Mouse (Mus musculus) thymus, adult 2 months (tissue): ENCODE results near the gene Foxo6. TPM values are rescaled to one million over a fixed set of nuclear protein-coding genes. Genes with fewer than 3 reads are reported as not detected.

ENCODE experiments used
- DNase-seq: peaks from one replicate; pipeline ENCODE4 v3.0.0; 2021
- H3K27ac ChIP-seq: fragments of 200-500 bp; 2 replicates; pipeline ENCODE4 v1.5.1; 2012; ENCODE audit warnings: low read length, control low read depth; ENCODE audit not compliant: control insufficient read depth, insufficient read depth
- H3K27me3 ChIP-seq: fragments of 200-500 bp; 2 replicates; pipeline ENCODE4 v1.6.1; 2012; ENCODE audit warnings: mild to moderate bottlenecking, low read length, moderate library complexity, mixed read lengths; ENCODE audit not compliant: control insufficient read depth, insufficient read depth
- H3K36me3 ChIP-seq: fragments of 200-500 bp; 2 replicates; pipeline ENCODE4 v1.6.1; 2012; ENCODE audit warnings: mild to moderate bottlenecking, low read length, moderate library complexity; ENCODE audit not compliant: control insufficient read depth, insufficient read depth
- H3K4me1 ChIP-seq: fragments of 200-500 bp; replicated peaks from 2 replicates; pipeline ENCODE4 v1.6.1; 2012; ENCODE audit warnings: low read length; ENCODE audit not compliant: control insufficient read depth, insufficient read depth
- H3K4me3 ChIP-seq: fragments of 200-500 bp; 2 replicates; pipeline ENCODE4 v1.5.1; 2012; ENCODE audit warnings: mild to moderate bottlenecking, low read length, control low read depth, moderate library complexity; ENCODE audit not compliant: control insufficient read depth, insufficient read depth
- CTCF ChIP-seq: fragments of 200-500 bp; IDR thresholded peaks from 2 replicates; pipeline ENCODE4 v1.5.1; 2012; ENCODE audit warnings: mild to moderate bottlenecking, control low read depth, low read length, moderate library complexity, borderline replicate concordance; ENCODE audit not compliant: control insufficient read depth, poor library complexity, insufficient read depth; ENCODE audit errors: extremely low read depth
- POLR2A ChIP-seq: fragments of 200-500 bp; IDR thresholded peaks from 2 replicates; pipeline ENCODE4 v1.6.1; 2012; ENCODE audit warnings: mild to moderate bottlenecking, low read length, control low read depth, moderate library complexity; ENCODE audit not compliant: control insufficient read depth, poor library complexity, insufficient read depth; ENCODE audit errors: extremely low read depth
- WGBS: fragments of 180-500 bp; shearing (Covaris S2); methylation state at CpG from one replicate; pipeline ENCODE4 v1.1.7; 2018; 5-methylcytosine and 5-hydroxymethylcytosine counted together
- polyA plus RNA-seq: library from polyadenylated mRNA; depleted of rRNA; stranded (reverse); fragments of >200 nt; gene quantifications from 2 replicates; pipeline ENCODE4 v1.2.3, GENCODE M21; 2012; rRNA removed

Foxo6 gene
- polyA plus RNA-seq, 1 experiment = 0.82 TPM

GRCm38 (mm10) chr4:120223805-120224204 is 63.3 kb downstream of the Foxo6 start:
- no peak for TF ChIP-seq CTCF
- TF ChIP-seq POLR2A = no peak
- no peak overlapping the region for H3K4me3 ChIP-seq
- H3K36me3 ChIP-seq = no peaks in the 10 kb centered on the region
- DNase-seq = no peak
- no peaks in the 10 kb centered on the region for H3K27me3 ChIP-seq
- H3K4me1 ChIP-seq = no peaks in the 10 kb centered on the region
- 87% methylated on average over 6 of the region's 6 CpGs for WGBS
- H3K27ac ChIP-seq = no peak overlapping the region

- H3K4me3 ChIP-seq = no peak overlapping the region
- H3K27ac ChIP-seq = no peak overlapping the region
- no peak for DNase-seq
- TF ChIP-seq CTCF (no peak), POLR2A (no peak)
- no peaks in the 10 kb centered on the region for H3K27me3 ChIP-seq
- 72% methylated on average over 7 of the region's 7 CpGs for WGBS
- no peaks in the 10 kb centered on the region for H3K4me1 ChIP-seq
- H3K36me3 ChIP-seq = no peaks in the 10 kb centered on the region
Observed at GRCm38 (mm10) chr4:120223108-120223745, 63.9 kb downstream of the Foxo6 start.

- 88% methylated on average over 6 of the region's 6 CpGs for WGBS
- Histone ChIP-seq H3K27me3 (no peaks in the 10 kb centered on the region), H3K27ac (no peak overlapping the region), H3K36me3 (no peaks in the 10 kb centered on the region), H3K4me3 (no peak overlapping the region), H3K4me1 (no peaks in the 10 kb centered on the region)
- TF ChIP-seq POLR2A (no peak), CTCF (no peak)
- DNase-seq = no peak
Observed at GRCm38 (mm10) chr4:120221708-120222107, 65.4 kb downstream of the Foxo6 start.

GRCm38 (mm10) chr4:120218878-120219277 is 68.3 kb downstream of the Foxo6 start:
- WGBS = 89% methylated on average over 9 of the region's 9 CpGs

More at GRCm38 (mm10) chr4:120218878-120219277, 68.3 kb downstream of the Foxo6 start:
- no peaks in the 10 kb centered on the region for H3K27me3 ChIP-seq
- TF ChIP-seq CTCF (no peak), POLR2A (no peak)
- DNase-seq = no peak
- no peaks in the 10 kb centered on the region for H3K4me1 ChIP-seq
- no peak overlapping the region for H3K4me3 ChIP-seq
- no peaks in the 10 kb centered on the region for H3K36me3 ChIP-seq
- H3K27ac ChIP-seq = no peak overlapping the region

Other genes with a start within 250 kb of the Foxo6 start
- gene AL607142.1, start 222.4 kb downstream of the Foxo6 start, polyA plus RNA-seq = not detected in 2 replicates
- gene Edn2, start 126.1 kb downstream of the Foxo6 start, polyA plus RNA-seq = 0.65 and 1.2 TPM in 2 replicates
- 41.7 and 48.3 TPM in 2 replicates for gene Scmh1, start 117.9 kb upstream of the Foxo6 start, polyA plus RNA-seq
- 0.24 and 0.35 TPM in 2 replicates for gene Slfnl1, start 244.9 kb upstream of the Foxo6 start, polyA plus RNA-seq